Mouse (Mus musculus) C3H10T1/2 (cell line): Measurements from ENCODE around the gene Cd164l2. TPM values are rescaled to one million over a fixed set of nuclear protein-coding genes. Genes with fewer than 3 reads are reported as not detected.

ENCODE experiments used
- polyA plus RNA-seq, 2 experiments: library from polyadenylated mRNA; unstranded; fragments of >200 nt; fragmentation: generic; extraction: Trizol; gene quantifications; one replicate each; pipeline ENCODE4 v1.2.1; 2012; ENCODE audit warnings: missing spikeins in 2 of 2

Gene Cd164l2
- polyA plus RNA-seq, result under 1 TPM; 0.05 to 0.11 TPM

GRCm38 (mm10) chr4:133211751-133212561 is at the start of gene Cd164l2, which contains the start of gene Gpr3:
Cd164l2 (plus strand) TSS chr4:133212131.
Gpr3 (minus strand) TSS chr4:133212536.

GRCm38 (mm10) chr4:133240490-133240921 is 28.6 kb downstream of the Cd164l2 start, which contains the start of gene Map3k6:
Map3k6 (plus strand) TSS chr4:133240818.

GRCm38 (mm10) chr4:133262882-133263281 is 51.0 kb downstream of the Cd164l2 start, which contains the start of gene Sytl1:
Sytl1 (minus strand) TSS chr4:133263113.

Other genes with a start within 250 kb of the Cd164l2 start
- gene Fgr, start 238.0 kb upstream of the Cd164l2 start, polyA plus RNA-seq, result under 1 TPM in 1 of 2 experiments, not detected in 1; 0.01 TPM
- gene Ahdc1, start 200.9 kb upstream of the Cd164l2 start, polyA plus RNA-seq, result 10 to 100 TPM in 1 of 2 experiments, 1 to 10 TPM in 1; 3.5 to 50.8 TPM
- gene Wasf2, start 81.6 kb upstream of the Cd164l2 start, polyA plus RNA-seq, result 10 to 100 TPM in 1 of 2 experiments, 1 to 10 TPM in 1; 9.9 to 56.7 TPM
- under 1 TPM; 0.02 to 0.13 TPM for gene Gpr3, start 405 bp downstream of the Cd164l2 start, polyA plus RNA-seq
- 1 to 10 TPM in 1 of 2 experiments, under 1 TPM in 1; 0.74 to 1.4 TPM for gene Map3k6, start 28.7 kb downstream of the Cd164l2 start, polyA plus RNA-seq
- gene Sytl1, start 51.0 kb downstream of the Cd164l2 start, polyA plus RNA-seq, result 1 to 10 TPM in 1 of 2 experiments, under 1 TPM in 1; 0.62 to 3.1 TPM
- gene Tmem222, start 65.7 kb downstream of the Cd164l2 start, polyA plus RNA-seq, result 10 to 100 TPM; 54.9 to 80.1 TPM
- 10 to 100 TPM in 1 of 2 experiments, 1 to 10 TPM in 1; 9.9 to 23.1 TPM for gene Wdtc1, start 141.3 kb downstream of the Cd164l2 start, polyA plus RNA-seq
- 10 to 100 TPM in 1 of 2 experiments, 1 to 10 TPM in 1; 6.0 to 25.5 TPM for gene Slc9a1, start 157.6 kb downstream of the Cd164l2 start, polyA plus RNA-seq